8 mouse cellular contexts compared by ENCODE assay signal in the genomic region with DNA sequence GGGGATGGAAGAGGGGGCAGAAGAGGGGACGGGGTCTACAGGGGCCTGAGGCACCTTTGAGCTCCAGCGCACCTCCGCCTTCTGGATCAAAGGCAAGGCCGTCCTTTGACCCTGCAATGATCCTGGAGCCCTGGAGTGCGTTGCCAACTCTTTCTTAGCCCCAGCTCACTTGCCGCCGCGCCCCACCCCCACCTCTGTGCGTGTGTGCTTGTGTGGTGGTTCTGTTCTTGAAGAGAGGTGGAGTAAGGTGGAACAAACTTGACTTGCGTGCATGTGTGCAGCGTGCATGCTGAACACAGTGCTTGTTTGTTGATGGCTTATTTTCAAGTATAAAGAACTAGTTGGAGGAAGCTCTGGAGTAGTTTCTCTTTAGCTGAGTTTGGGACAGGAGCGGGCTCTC.
A peak's percentile ranks its signal among the peaks of the same experiment; 100 is the strongest.
DNase-seq lines count a peak whose midpoint lies in the region; ATAC-seq lines count a peak whose summit lies in the region.

No protein-coding gene starts in this region.

- H3K27ac ChIP-seq in hindbrain, embryonic 14.5 days = 0 out of 2 replicates have a peak overlapping the region, but pooled peaks have one; percentile 1
- H3K27ac ChIP-seq in hindbrain, embryonic 11.5 days (ENCODE audit: low read depth, low read length) = no peak overlapping the region
- peak overlapping the region; percentile 38 for H3K27ac ChIP-seq in kidney, embryonic 16.5 days (ENCODE audit: low read length)
- H3K27ac ChIP-seq in stomach, embryonic 15.5 days = peak overlapping the region; percentile 80
- no peak overlapping the region for H3K27ac ChIP-seq in forebrain, embryonic 15.5 days (replicated peaks)

- H3K27me3 ChIP-seq in hindbrain, embryonic 14.5 days (ENCODE audit: control insufficient read depth, insufficient read depth, low read length) = no peaks in the 10 kb centered on the region
- no peaks in the 10 kb centered on the region for H3K27me3 ChIP-seq in hindbrain, embryonic 11.5 days (ENCODE audit: control insufficient read depth, insufficient read depth, low read length)
- H3K27me3 ChIP-seq in kidney, embryonic 16.5 days (ENCODE audit: insufficient read depth, low read length) = no peaks in the 10 kb centered on the region
- H3K27me3 ChIP-seq in stomach, embryonic 15.5 days (replicated peaks) = no peaks in the 10 kb centered on the region
- no peaks in the 10 kb centered on the region for H3K27me3 ChIP-seq in forebrain, embryonic 15.5 days

- H3K4me2 ChIP-seq in hindbrain, embryonic 14.5 days (replicated peaks) = no peak overlapping the region
- H3K4me2 ChIP-seq in hindbrain, embryonic 11.5 days (replicated peaks; ENCODE audit: low read depth, low read length) = no peak overlapping the region
- 0 out of 2 replicates have a peak overlapping the region, but pooled peaks have one; percentile 7 for H3K4me2 ChIP-seq in kidney, embryonic 16.5 days (replicated peaks; ENCODE audit: low read depth, low read length)
- H3K4me2 ChIP-seq in stomach, embryonic 15.5 days = peak overlapping the region; percentile 37
- H3K4me2 ChIP-seq in forebrain, embryonic 15.5 days (replicated peaks) = no peak overlapping the region

- 18% methylated on average over 12 of the region's 12 CpGs for WGBS in hindbrain, embryonic 14.5 days
- WGBS in hindbrain, embryonic 11.5 days = 14% methylated on average over 12 of the region's 12 CpGs
- 20% methylated on average over 12 of the region's 12 CpGs for WGBS in kidney, embryonic 16.5 days
- 22% methylated on average over 12 of the region's 12 CpGs for WGBS in stomach, embryonic 15.5 days
- 14% methylated on average over 12 of the region's 12 CpGs for WGBS in forebrain, embryonic 15.5 days

- ATAC-seq in hindbrain, embryonic 14.5 days (ENCODE audit: low FRiP score) = no peak
- no peak for ATAC-seq in hindbrain, embryonic 11.5 days (ENCODE audit: low FRiP score)
- no peak for ATAC-seq in kidney, embryonic 16.5 days (ENCODE audit: low FRiP score, low TSS enrichment)
- no peak for ATAC-seq in stomach, embryonic 15.5 days (ENCODE audit: insufficient read depth, low FRiP score, low read depth)
- ATAC-seq in forebrain, embryonic 15.5 days (replicated peaks) = no peak

- no peak for DNase-seq in hindbrain, embryonic 14.5 days (ENCODE audit: low spot score)
- DNase-seq in hindbrain, embryonic 11.5 days (ENCODE audit: low spot score) = no peak
- peak; percentile 55 for DNase-seq in embryo, embryonic 10 days (ENCODE audit: low spot score)
- DNase-seq in right cerebral cortex, postnatal 25 days = no peak
- no peak for DNase-seq in natural killer cell, adult 2 months (ENCODE audit: low spot score in 2 of 2)

- H3K36me3 ChIP-seq in hindbrain, embryonic 14.5 days (replicated peaks; ENCODE audit: control insufficient read depth, insufficient read depth) = no peaks in the 10 kb centered on the region
- H3K36me3 ChIP-seq in hindbrain, embryonic 11.5 days (ENCODE audit: control insufficient read depth, insufficient read depth, low read length) = peaks cover 2% of the 10 kb centered on the region; the same call in 1 of the 2 replicates
- H3K36me3 ChIP-seq in kidney, embryonic 16.5 days (ENCODE audit: insufficient read depth, low read length) = no peaks in the 10 kb centered on the region
- no peaks in the 10 kb centered on the region for H3K36me3 ChIP-seq in stomach, embryonic 15.5 days
- no peaks in the 10 kb centered on the region for H3K36me3 ChIP-seq in forebrain, embryonic 15.5 days

- no peak overlapping the region for H3K9ac ChIP-seq in hindbrain, embryonic 14.5 days
- H3K9ac ChIP-seq in hindbrain, embryonic 11.5 days (ENCODE audit: low read depth, low read length) = no peak overlapping the region
- no peak overlapping the region for H3K9ac ChIP-seq in kidney, embryonic 16.5 days (replicated peaks; ENCODE audit: low read length)
- no peak overlapping the region for H3K9ac ChIP-seq in stomach, embryonic 15.5 days
- H3K9ac ChIP-seq in forebrain, embryonic 15.5 days (replicated peaks) = no peak overlapping the region

- H3K4me1 ChIP-seq in hindbrain, embryonic 14.5 days (replicated peaks; ENCODE audit: control insufficient read depth, insufficient read depth, low read length) = peaks cover 38% of the 10 kb centered on the region
- H3K4me1 ChIP-seq in hindbrain, embryonic 11.5 days (replicated peaks; ENCODE audit: control insufficient read depth, insufficient read depth, low read length) = peaks cover 2% of the 10 kb centered on the region; the same call in 1 of the 2 replicates
- H3K4me1 ChIP-seq in kidney, embryonic 16.5 days (ENCODE audit: insufficient read depth, low read length) = peaks cover 39% of the 10 kb centered on the region
- peaks cover 28% of the 10 kb centered on the region for H3K4me1 ChIP-seq in stomach, embryonic 15.5 days
- peaks cover 52% of the 10 kb centered on the region for H3K4me1 ChIP-seq in forebrain, embryonic 15.5 days

- no peak overlapping the region for H3K4me3 ChIP-seq in hindbrain, embryonic 14.5 days (replicated peaks; ENCODE audit: low read length)
- no peak overlapping the region for H3K4me3 ChIP-seq in hindbrain, embryonic 11.5 days (ENCODE audit: low read depth, low read length)
- H3K4me3 ChIP-seq in kidney, embryonic 16.5 days (ENCODE audit: low read length) = no peak overlapping the region
- H3K4me3 ChIP-seq in stomach, embryonic 15.5 days (replicated peaks) = no peak overlapping the region
- H3K4me3 ChIP-seq in forebrain, embryonic 15.5 days = no peak overlapping the region

- no peaks in the 10 kb centered on the region for H3K9me3 ChIP-seq in hindbrain, embryonic 14.5 days (ENCODE audit: control insufficient read depth, low read length)
- H3K9me3 ChIP-seq in hindbrain, embryonic 11.5 days (ENCODE audit: control insufficient read depth, low read length) = no peaks in the 10 kb centered on the region
- H3K9me3 ChIP-seq in kidney, embryonic 16.5 days (ENCODE audit: low read length) = no peaks in the 10 kb centered on the region
- H3K9me3 ChIP-seq in stomach, embryonic 15.5 days = no peaks in the 10 kb centered on the region
- no peaks in the 10 kb centered on the region for H3K9me3 ChIP-seq in forebrain, embryonic 15.5 days

Comparison
In these comparisons a context has a peak if more than half of its experiments do, and no peak if none do; other contexts are left out.
1. H3K27ac ChIP-seq: peak in hindbrain, embryonic 14.5 days (single experiment), kidney, embryonic 16.5 days (single experiment) and stomach, embryonic 15.5 days (single experiment); none in hindbrain, embryonic 11.5 days (single experiment) and forebrain, embryonic 15.5 days (single experiment).
2. H3K4me2 ChIP-seq: peak in kidney, embryonic 16.5 days (single experiment) and stomach, embryonic 15.5 days (single experiment); none in hindbrain, embryonic 14.5 days (single experiment), hindbrain, embryonic 11.5 days (single experiment) and forebrain, embryonic 15.5 days (single experiment).